Mouse (Mus musculus): ENCODE measurements around the gene Snrpg. TPM values are rescaled to one million over a fixed set of nuclear protein-coding genes. Genes with fewer than 3 reads are reported as not detected.
"Not testable (repeated sequence)": the region's sequence is repeated elsewhere in the genome, so short reads cannot be mapped to it uniquely, and the experiment has no call there.

The Snrpg gene
- polyA plus RNA-seq, 1 experiment from 2014 or later: 782 TPM

DNA sequence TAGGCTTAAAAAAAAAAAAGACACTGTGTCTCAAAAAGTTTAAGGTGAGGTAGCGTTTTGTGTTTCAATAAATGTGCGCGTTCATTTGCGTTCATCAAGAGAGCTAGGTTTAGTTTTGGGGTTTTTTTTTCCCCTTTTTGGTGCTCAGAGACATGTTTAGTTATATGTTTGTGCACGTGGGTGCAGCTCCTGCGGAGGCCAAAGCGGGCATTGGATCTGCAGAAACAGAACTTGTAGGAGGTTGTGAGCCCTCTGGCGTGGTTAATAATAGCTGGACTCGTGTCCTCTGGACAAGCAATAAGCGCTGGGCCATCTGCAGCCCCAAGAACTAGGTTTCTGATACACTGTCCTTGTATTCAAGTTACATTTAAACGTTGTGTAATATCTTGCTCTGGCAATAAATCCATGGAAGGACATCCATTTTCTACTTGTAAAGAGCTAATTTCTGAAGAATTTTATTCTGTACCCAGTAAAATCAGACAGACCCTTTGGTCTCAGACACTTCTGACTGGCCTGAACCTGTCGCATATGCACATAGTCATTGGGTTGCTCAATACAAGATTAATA is 929 bp downstream of the Snrpg start:
- peaks cover 62% of the 10 kb centered on the region for H3K36me3 ChIP-seq
- H3K4me3 ChIP-seq: peak overlapping the region; percentile 73
- H3K27ac ChIP-seq: peak overlapping the region; percentile 94
- H3K27me3 ChIP-seq (ENCODE audit: insufficient read depth, poor library complexity, severe bottlenecking): no peaks in the 10 kb centered on the region
- no peak for DNase-seq (ENCODE audit: low spot score)
- H3K9me3 ChIP-seq: no peaks in the 10 kb centered on the region
- peaks cover 26% of the 10 kb centered on the region for H3K4me1 ChIP-seq (replicated peaks)
- WGBS: 5% methylated on average over 12 of the region's 12 CpGs

DNA sequence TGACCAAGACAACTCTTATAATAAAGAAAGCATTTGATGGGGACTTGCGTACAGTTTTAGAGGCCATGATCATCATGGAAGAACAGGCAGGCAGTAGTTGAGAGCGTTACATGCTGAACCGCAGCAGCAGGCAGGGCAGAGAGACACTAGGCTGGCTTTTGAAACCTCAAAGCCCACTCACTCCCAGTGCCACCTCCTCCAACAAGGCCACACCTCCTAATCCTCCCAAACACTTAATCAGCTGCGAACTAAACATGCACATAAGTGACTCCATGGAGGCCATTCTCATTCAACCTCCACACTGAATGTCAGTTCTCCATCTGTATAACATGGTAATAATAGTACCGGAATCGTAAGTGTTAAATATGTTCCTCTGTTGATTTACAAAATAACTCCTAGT is 2.5 kb downstream of the Snrpg start:
- Histone ChIP-seq H3K27ac (no peak overlapping the region), H3K9me3 (no peaks in the 10 kb centered on the region), H3K4me1 (replicated peaks) (peaks cover 26% of the 10 kb centered on the region), H3K27me3 (ENCODE audit: insufficient read depth, poor library complexity, severe bottlenecking) (no peaks in the 10 kb centered on the region), H3K36me3 (peaks cover 65% of the 10 kb centered on the region), H3K4me3 (no peak overlapping the region)
- DNase-seq (ENCODE audit: low spot score): no peak
- WGBS: 93% methylated on average over 6 of the region's 6 CpGs

DNA sequence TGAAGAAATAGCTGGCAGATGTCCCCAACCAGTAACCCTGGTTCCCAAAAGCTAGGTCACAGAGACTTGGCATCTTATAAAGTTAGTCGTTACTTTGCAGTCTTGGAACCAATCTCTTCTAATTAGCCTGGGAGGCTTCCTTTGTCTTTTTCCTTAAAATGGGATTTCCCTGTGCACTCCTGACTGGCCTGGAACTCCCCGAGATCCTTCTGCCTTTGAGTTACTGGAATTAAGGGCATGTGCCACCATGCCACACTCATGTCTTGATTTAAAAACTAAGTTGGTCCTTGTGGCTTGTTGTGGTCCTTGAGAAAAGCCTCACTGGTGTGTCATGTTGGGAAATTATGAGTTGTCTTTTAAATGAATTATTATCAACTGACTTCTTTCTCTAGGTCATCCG is 7.2 kb downstream of the Snrpg start:
- WGBS: 93% methylated on average over 3 of the region's 3 CpGs
- peaks cover 7% of the 10 kb centered on the region for H3K4me1 ChIP-seq (replicated peaks)
- H3K27ac ChIP-seq: no peak overlapping the region
- DNase-seq (ENCODE audit: low spot score): no peak
- H3K9me3 ChIP-seq: no peaks in the 10 kb centered on the region
- H3K4me3 ChIP-seq: no peak overlapping the region
- H3K36me3 ChIP-seq: peaks cover 69% of the 10 kb centered on the region
- no peaks in the 10 kb centered on the region for H3K27me3 ChIP-seq (ENCODE audit: insufficient read depth, poor library complexity, severe bottlenecking)

DNA sequence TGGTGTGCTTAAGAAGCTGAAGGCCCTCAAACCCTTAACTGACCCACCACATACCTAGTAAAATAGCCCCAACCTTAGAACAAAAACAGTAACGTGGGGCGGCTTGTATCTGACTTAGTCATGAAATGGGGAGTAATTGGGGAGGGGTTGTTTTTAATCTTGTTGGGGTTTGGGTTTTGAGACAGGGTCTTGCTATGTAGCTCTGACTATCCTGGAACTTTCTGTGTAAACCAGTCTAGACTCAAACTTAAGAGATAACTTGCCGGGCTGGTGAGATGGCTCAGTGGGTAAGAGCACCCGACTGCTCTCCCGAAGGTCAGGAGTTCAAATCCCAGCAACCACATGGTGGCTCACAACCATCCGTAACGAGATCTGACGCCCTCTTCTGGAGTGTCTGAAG is 9.0 kb downstream of the Snrpg start:
- H3K27ac ChIP-seq; H3K4me1 ChIP-seq (replicated peaks); H3K27me3 ChIP-seq (ENCODE audit: insufficient read depth, poor library complexity, severe bottlenecking); H3K4me3 ChIP-seq; H3K9me3 ChIP-seq; DNase-seq (ENCODE audit: low spot score): not testable (repeated sequence)
- peaks cover 61% of the 10 kb centered on the region for H3K36me3 ChIP-seq
- WGBS: 74% methylated on average over 8 of the region's 8 CpGs

DNA sequence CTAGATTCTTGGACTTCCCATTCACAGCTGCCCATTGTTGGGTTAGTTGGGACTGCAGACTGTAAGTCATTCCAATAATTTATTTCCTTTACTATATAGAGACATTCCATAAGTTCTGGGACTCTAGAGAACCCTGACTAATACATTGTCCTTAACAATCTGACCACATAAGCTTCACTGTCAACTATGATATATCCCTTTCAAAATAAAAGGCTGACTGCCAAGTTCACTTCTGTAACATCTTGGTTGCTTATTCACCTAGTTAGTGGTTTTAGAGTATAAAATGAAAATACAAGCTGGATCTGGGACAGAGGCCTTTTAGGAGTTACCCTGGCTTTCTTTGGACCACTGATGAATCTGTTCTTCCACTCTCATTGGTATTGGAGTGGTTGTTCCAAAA is 11.4 kb downstream of the Snrpg start:
- no peak overlapping the region for H3K4me3 ChIP-seq
- H3K27ac ChIP-seq: no peak overlapping the region
- H3K9me3 ChIP-seq: no peaks in the 10 kb centered on the region
- H3K4me1 ChIP-seq (replicated peaks): peaks cover 6% of the 10 kb centered on the region
- H3K36me3 ChIP-seq: peaks cover 60% of the 10 kb centered on the region
- DNase-seq (ENCODE audit: low spot score): no peak
- H3K27me3 ChIP-seq (ENCODE audit: insufficient read depth, poor library complexity, severe bottlenecking): no peaks in the 10 kb centered on the region

DNA sequence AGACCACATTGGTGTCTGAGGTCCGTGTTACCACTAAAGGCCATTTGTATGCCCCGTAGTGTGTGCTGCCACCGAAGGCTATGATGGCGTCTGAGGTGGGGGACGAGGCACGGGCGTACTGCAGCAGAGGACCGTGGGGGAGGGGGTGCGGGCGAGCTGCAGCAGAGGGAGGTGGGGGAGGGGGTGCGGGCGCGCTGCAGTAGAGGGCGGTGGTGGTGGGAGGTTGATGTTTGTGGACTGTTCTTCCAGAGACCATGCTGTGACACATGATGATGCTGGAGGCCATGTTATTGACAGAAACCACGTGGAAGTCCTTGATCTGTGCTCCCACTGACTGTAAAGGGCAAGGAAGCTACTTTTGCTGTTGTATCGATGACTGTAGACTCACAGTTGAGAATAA is 12.3 kb downstream of the Snrpg start:
- no peak overlapping the region for H3K27ac ChIP-seq
- H3K9me3 ChIP-seq: no peaks in the 10 kb centered on the region
- no peak for DNase-seq (ENCODE audit: low spot score)
- H3K27me3 ChIP-seq (ENCODE audit: insufficient read depth, poor library complexity, severe bottlenecking): no peaks in the 10 kb centered on the region
- 42% methylated on average over 16 of the region's 16 CpGs for WGBS
- H3K36me3 ChIP-seq: peaks cover 60% of the 10 kb centered on the region
- H3K4me3 ChIP-seq: no peak overlapping the region
- H3K4me1 ChIP-seq (replicated peaks): peaks cover 6% of the 10 kb centered on the region

DNA sequence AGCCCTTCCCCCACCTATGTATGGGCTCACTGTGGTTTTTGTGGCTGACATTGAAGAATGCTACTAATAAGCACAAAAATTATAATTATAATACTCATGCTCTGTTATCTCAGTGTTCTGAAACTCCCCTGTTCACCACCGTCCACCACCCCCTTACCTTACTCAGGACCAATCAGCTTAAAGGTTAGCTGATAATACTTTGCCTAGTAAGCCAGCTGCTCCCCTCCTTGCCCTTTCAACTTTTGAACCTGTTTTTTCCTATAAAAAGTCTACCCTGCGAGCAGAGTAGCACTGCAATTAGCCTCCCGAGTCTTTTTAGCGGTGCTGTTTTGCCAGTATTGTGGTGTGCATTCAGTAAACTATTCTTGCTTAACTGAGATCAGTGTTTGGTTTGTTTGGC is 13.6 kb downstream of the Snrpg start:
- H3K9me3 ChIP-seq: no peaks in the 10 kb centered on the region
- H3K36me3 ChIP-seq: peaks cover 60% of the 10 kb centered on the region
- H3K27ac ChIP-seq: no peak overlapping the region
- no peak for DNase-seq (ENCODE audit: low spot score)
- peaks cover 6% of the 10 kb centered on the region for H3K4me1 ChIP-seq (replicated peaks)
- 83% methylated on average over 4 of the region's 4 CpGs for WGBS
- H3K27me3 ChIP-seq (ENCODE audit: insufficient read depth, poor library complexity, severe bottlenecking): no peaks in the 10 kb centered on the region
- no peak overlapping the region for H3K4me3 ChIP-seq

DNA sequence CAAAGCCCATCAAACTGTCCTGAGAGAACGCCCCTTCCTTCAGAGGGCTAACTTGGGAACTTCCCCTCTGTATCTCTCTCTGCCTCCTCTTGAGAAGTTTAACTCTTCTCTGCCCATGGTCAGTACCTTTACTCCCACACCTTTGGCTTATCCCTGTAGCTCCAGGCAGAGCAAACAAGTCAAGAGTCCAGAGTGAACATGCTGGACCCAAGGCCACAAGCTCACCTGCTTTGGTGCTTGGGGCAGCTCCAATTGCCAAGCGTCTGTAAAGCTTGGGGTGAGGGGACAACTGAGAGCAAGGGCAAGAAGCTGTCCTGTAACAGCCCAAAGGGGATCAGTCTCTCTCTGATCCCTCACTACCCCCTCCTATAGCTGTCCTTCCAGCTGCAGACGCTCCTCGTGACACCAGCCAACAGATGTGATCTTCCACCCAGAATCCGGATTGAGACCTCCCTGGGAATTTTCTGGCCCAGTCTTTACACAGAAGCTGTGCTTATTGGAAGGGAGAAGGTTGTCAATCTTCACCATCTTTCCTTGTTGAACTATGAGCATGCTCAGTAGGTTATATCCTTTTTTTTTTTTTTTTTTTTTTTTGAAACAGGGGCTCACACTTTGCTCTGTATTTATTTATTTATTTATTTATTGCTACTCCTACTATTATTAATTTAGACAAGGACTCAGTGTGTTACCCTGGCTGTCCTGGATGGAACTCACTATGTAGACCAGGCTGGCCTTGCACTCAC is 14.4 kb downstream of the Snrpg start:
- Histone ChIP-seq H3K36me3 (peaks cover 63% of the 10 kb centered on the region), H3K27me3 (ENCODE audit: insufficient read depth, poor library complexity, severe bottlenecking) (no peaks in the 10 kb centered on the region), H3K4me3 (no peak overlapping the region), H3K4me1 (replicated peaks) (peaks cover 6% of the 10 kb centered on the region), H3K9me3 (no peaks in the 10 kb centered on the region), H3K27ac (no peak overlapping the region)
- no peak for DNase-seq (ENCODE audit: low spot score)
- WGBS: 84% methylated on average over 5 of the region's 5 CpGs

DNA sequence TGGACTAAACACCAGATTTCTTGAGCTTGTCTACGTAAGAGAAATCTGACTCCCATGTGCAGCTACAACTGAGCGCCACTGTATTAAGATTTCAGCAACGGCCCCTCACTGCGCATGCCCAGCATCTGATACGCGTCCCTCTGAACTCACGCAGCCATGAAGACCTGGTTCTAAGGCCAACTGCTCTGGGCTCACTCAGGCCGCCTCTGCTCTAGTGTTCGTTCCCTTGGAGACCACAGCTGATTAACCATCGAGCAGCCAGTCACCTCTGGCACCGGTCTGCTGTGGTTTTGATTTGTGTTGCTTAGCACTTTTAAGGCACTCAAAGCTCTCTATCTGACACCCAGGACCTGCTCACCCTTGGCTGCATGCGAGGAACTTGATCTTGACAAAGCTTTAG is 16.2 kb downstream of the Snrpg start:
- no peak overlapping the region for H3K27ac ChIP-seq

DNA sequence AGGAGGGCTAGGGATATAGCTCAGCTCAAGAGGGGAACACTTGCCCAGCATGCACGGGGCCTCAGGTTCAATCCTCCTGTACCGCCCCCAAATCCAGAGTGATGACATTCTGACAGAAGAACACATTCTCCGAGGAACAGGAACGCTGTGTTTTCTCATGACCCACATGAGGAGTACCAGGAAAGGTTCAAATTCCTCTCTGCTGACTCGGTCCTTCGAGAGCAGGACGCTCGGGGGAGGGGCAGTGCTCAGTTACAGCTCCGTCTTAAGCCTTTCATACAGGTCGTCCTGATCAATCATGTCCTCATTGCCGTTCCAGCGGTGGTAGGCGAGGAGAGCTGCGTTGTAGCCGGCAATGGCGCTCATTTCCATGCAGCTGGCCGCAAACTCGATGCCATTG is 17.4 kb downstream of the Snrpg start:
- H3K4me3 ChIP-seq: no peak overlapping the region
- no peak overlapping the region for H3K27ac ChIP-seq
- no peak for DNase-seq (ENCODE audit: low spot score)
- 0 out of 2 replicates have a peak, but pooled peaks cover 3% of the 10 kb centered on the region for H3K9me3 ChIP-seq
- peaks cover 89% of the 10 kb centered on the region for H3K36me3 ChIP-seq
- H3K4me1 ChIP-seq (replicated peaks): peaks cover 1% of the 10 kb centered on the region
- 86% methylated on average over 18 of the region's 18 CpGs for WGBS
- no peaks in the 10 kb centered on the region for H3K27me3 ChIP-seq (ENCODE audit: insufficient read depth, poor library complexity, severe bottlenecking)

More for the DNA sequence above, 16.2 kb downstream of the Snrpg start:
- Histone ChIP-seq H3K4me1 (replicated peaks) (peaks cover 6% of the 10 kb centered on the region), H3K27me3 (ENCODE audit: insufficient read depth, poor library complexity, severe bottlenecking) (no peaks in the 10 kb centered on the region), H3K36me3 (peaks cover 78% of the 10 kb centered on the region), H3K4me3 (no peak overlapping the region), H3K9me3 (0 out of 2 replicates have a peak, but pooled peaks cover 3% of the 10 kb centered on the region)
- no peak for DNase-seq (ENCODE audit: low spot score)
- 88% methylated on average over 12 of the region's 12 CpGs for WGBS

DNA sequence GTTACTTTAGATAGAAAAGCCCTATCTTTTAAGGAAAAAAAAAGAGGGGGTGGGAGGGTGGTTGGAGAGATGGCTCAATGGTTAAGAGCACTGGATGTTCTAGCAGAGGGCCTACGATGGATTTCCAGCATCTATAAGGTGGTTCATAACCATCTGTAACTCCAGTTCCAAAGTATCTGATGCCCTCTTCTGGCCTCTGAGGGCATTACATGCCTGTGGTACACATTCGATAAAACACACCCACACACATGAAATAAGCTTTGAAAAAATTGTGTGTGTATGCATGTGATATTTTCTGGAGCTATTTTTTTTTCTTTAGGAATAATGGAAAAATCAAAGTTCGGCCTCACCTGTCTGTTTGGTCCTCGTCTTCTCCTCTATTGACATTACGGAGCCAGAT is 20.2 kb downstream of the Snrpg start:
- H3K4me1 ChIP-seq (replicated peaks): peaks cover 21% of the 10 kb centered on the region
- H3K27me3 ChIP-seq (ENCODE audit: insufficient read depth, poor library complexity, severe bottlenecking): no peaks in the 10 kb centered on the region
- H3K9me3 ChIP-seq: 0 out of 2 replicates have a peak, but pooled peaks cover 3% of the 10 kb centered on the region
- DNase-seq (ENCODE audit: low spot score): no peak
- WGBS: 96% methylated on average over 5 of the region's 5 CpGs
- H3K27ac ChIP-seq: no peak overlapping the region
- no peak overlapping the region for H3K4me3 ChIP-seq
- H3K36me3 ChIP-seq: peaks cover 86% of the 10 kb centered on the region

DNA sequence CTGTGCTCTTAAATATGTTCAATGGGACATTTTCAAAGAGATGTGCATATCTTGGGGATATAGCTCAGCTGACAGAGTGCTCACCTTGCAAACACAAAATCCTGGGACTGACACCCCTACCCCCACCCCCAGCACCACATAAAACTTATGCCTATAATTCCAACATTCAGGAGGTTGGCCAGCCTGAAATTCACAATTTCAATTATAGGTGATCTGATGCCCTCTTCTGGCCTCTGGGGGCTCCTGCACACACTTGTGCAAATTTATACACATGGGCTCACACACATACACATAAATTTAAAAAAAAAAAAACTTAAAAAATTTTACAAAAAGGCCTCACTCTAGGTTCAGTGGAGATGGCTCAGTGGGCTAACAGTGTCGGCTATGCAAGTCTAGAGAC is 22.1 kb downstream of the Snrpg start:
- WGBS: 93% methylated on average over 1 of the region's 1 CpGs
- H3K27me3 ChIP-seq (ENCODE audit: insufficient read depth, poor library complexity, severe bottlenecking): peaks cover 7% of the 10 kb centered on the region; the same call in 1 of the 2 replicates
- no peak for DNase-seq (ENCODE audit: low spot score)
- H3K27ac ChIP-seq: no peak overlapping the region
- 0 out of 2 replicates have a peak, but pooled peaks cover 3% of the 10 kb centered on the region for H3K9me3 ChIP-seq
- no peak overlapping the region for H3K4me3 ChIP-seq
- H3K4me1 ChIP-seq (replicated peaks): peaks cover 30% of the 10 kb centered on the region
- peaks cover 67% of the 10 kb centered on the region for H3K36me3 ChIP-seq

DNA sequence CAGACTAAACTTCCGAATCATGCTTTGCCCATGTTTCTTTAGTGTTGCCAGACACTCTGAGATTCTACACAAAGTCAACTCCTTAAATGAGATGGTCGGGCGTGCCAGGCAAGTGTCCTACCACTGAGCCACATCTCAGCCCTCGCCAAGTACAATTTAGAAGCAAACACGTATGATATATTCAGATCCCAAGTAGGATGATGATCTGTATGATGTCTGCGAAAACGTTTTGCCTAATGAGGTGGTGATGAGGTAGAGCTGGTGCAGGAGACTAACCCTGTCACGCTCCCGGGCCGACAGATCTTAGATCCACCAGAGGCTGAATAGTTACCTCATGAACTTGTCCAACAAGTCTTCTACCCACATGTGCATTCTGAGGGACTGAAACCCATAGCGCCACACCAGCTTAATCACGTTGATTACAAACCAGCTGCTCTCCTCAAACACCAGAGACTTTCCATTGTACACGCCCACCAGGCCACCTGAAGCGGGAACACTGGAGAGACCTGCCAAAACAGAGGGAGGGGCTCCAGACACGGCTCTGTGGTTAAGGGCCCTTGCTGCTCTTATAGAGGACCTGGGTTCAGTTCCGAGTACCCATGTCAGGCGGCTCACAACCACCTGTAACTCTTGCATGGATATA is 23.1 kb downstream of the Snrpg start:
- Histone ChIP-seq H3K27me3 (ENCODE audit: insufficient read depth, poor library complexity, severe bottlenecking) (peaks cover 14% of the 10 kb centered on the region; the same call in 1 of the 2 replicates), H3K4me3 (no peak overlapping the region), H3K9me3 (0 out of 2 replicates have a peak, but pooled peaks cover 3% of the 10 kb centered on the region), H3K36me3 (peaks cover 57% of the 10 kb centered on the region), H3K27ac (no peak overlapping the region), H3K4me1 (replicated peaks) (peaks cover 30% of the 10 kb centered on the region)
- WGBS: 93% methylated on average over 17 of the region's 17 CpGs
- DNase-seq (ENCODE audit: low spot score): no peak

Data from hindbrain, embryonic 10.5 days (tissue).